Mouse (Mus musculus) cortical plate, adult 2 months (tissue): ENCODE measurements around the gene Akap10.

ENCODE experiments used
- CTCF ChIP-seq: fragments of 200-500 bp; IDR thresholded peaks from 2 replicates; pipeline ENCODE4 v1.5.1; 2011; ENCODE audit warnings: mild to moderate bottlenecking, control low read depth, low read length; ENCODE audit not compliant: insufficient read depth; ENCODE audit errors: extremely low read depth
- POLR2A ChIP-seq: fragments of 200-500 bp; IDR thresholded peaks from 2 replicates; pipeline ENCODE4 v1.6.1; 2011; ENCODE audit warnings: mild to moderate bottlenecking, low read length, control low read depth; ENCODE audit not compliant: insufficient read depth; ENCODE audit errors: extremely low read depth

GRCm38 (mm10) chr11:61861781-61862547 is 68.1 kb downstream of the Akap10 start:
- no peak for TF ChIP-seq CTCF
- TF ChIP-seq POLR2A = no peak
